In genomic region chr4:131356316-131356715, GRCm38 (mm10) we compare ENCODE assay signal across 14 mouse cellular contexts.
A peak's percentile ranks its signal among the peaks of the same experiment; 100 is the strongest.
DNase-seq lines count a peak whose midpoint lies in the region; ATAC-seq lines count a peak whose summit lies in the region.
"Had no signal": no experiment of that assay in that cellular context is flagged by ENCODE, and none has a peak within 500 bp of the region (broad histone marks: within the 10 kb centered on the region; RNA-seq: fewer than 3 reads in every experiment).

No protein-coding gene starts in this region.

- DNase-seq in embryonic facial prominence, embryonic 14.5 days (ENCODE audit: low spot score) = peak; percentile 27
- DNase-seq in embryonic facial prominence, embryonic 10.5 days (ENCODE audit: low spot score) = no peak
- peak; percentile 25 to 28 for DNase-seq in layer of hippocampus, adult 8-10 months (ENCODE audit: low spot score in 2 of 2)
- DNase-seq in layer of hippocampus, postnatal 25 days (ENCODE audit: extremely low spot score in 1 of 2, low spot score in 1 of 2) = no peak
- DNase-seq in layer of hippocampus, postnatal 10 days (ENCODE audit: low spot score in 2 of 2) = peak; percentile 27
- DNase-seq in right cerebral cortex, postnatal 14 days = peak; percentile 67
- DNase-seq in T-cell, adult 2 months (ENCODE audit: low spot score) = no peak
- DNase-seq: adrenal gland, postnatal 10 days; heart, adult 18-20 months; thymus, postnatal 36 days had no signal

- no peak overlapping the region for H3K4me3 ChIP-seq in embryonic facial prominence, embryonic 14.5 days (ENCODE audit: low read depth, low read length)
- no peak overlapping the region for H3K4me3 ChIP-seq in embryonic facial prominence, embryonic 10.5 days
- H3K4me3 ChIP-seq in hindbrain, embryonic 13.5 days = no peak overlapping the region
- H3K4me3 ChIP-seq: limb, embryonic 15.5 days had no signal

- H3K4me1 ChIP-seq in embryonic facial prominence, embryonic 14.5 days (ENCODE audit: control insufficient read depth, insufficient read depth, low read length) = no peaks in the 10 kb centered on the region
- H3K4me1 ChIP-seq in embryonic facial prominence, embryonic 10.5 days = no peaks in the 10 kb centered on the region
- no peaks in the 10 kb centered on the region for H3K4me1 ChIP-seq in hindbrain, embryonic 13.5 days (replicated peaks)
- H3K4me1 ChIP-seq: limb, embryonic 15.5 days had no signal

- no peaks in the 10 kb centered on the region for H3K36me3 ChIP-seq in embryonic facial prominence, embryonic 14.5 days (ENCODE audit: control insufficient read depth, insufficient read depth, low read length)
- H3K36me3 ChIP-seq in embryonic facial prominence, embryonic 10.5 days (replicated peaks) = no peaks in the 10 kb centered on the region
- H3K36me3 ChIP-seq in hindbrain, embryonic 13.5 days = no peaks in the 10 kb centered on the region
- H3K36me3 ChIP-seq: limb, embryonic 15.5 days had no signal

- H3K9ac ChIP-seq in embryonic facial prominence, embryonic 14.5 days (ENCODE audit: low read depth, low read length) = no peak overlapping the region
- H3K9ac ChIP-seq in hindbrain, embryonic 13.5 days = no peak overlapping the region
- H3K9ac ChIP-seq: hindbrain, embryonic 14.5 days; limb, embryonic 15.5 days had no signal

- 72% methylated on average over 12 of the region's 12 CpGs for WGBS in embryonic facial prominence, embryonic 14.5 days
- WGBS in embryonic facial prominence, embryonic 10.5 days = 88% methylated on average over 12 of the region's 12 CpGs
- 79% methylated on average over 12 of the region's 12 CpGs for WGBS in hindbrain, embryonic 13.5 days

- no peak overlapping the region for H3K4me2 ChIP-seq in embryonic facial prominence, embryonic 14.5 days (ENCODE audit: low read depth, low read length)
- no peak overlapping the region for H3K4me2 ChIP-seq in hindbrain, embryonic 13.5 days
- H3K4me2 ChIP-seq: hindbrain, embryonic 14.5 days; limb, embryonic 15.5 days had no signal

- H3K27ac ChIP-seq in embryonic facial prominence, embryonic 14.5 days (replicated peaks; ENCODE audit: low read depth, low read length) = no peak overlapping the region
- H3K27ac ChIP-seq in embryonic facial prominence, embryonic 10.5 days (replicated peaks) = no peak overlapping the region
- no peak overlapping the region; the same call in 1 of the 2 replicates for H3K27ac ChIP-seq in hindbrain, embryonic 13.5 days
- H3K27ac ChIP-seq: hindbrain, embryonic 14.5 days; limb, embryonic 15.5 days; macrophage had no signal

- no peak for ATAC-seq in embryonic facial prominence, embryonic 14.5 days (ENCODE audit: low read depth)
- ATAC-seq in hindbrain, embryonic 13.5 days (ENCODE audit: low FRiP score) = no peak

- no peaks in the 10 kb centered on the region for H3K9me3 ChIP-seq in embryonic facial prominence, embryonic 14.5 days (ENCODE audit: control insufficient read depth, low read length)
- no peaks in the 10 kb centered on the region for H3K9me3 ChIP-seq in embryonic facial prominence, embryonic 10.5 days
- no peaks in the 10 kb centered on the region for H3K9me3 ChIP-seq in hindbrain, embryonic 13.5 days
- H3K9me3 ChIP-seq: limb, embryonic 15.5 days had no signal

- no peaks in the 10 kb centered on the region for H3K27me3 ChIP-seq in embryonic facial prominence, embryonic 14.5 days (replicated peaks; ENCODE audit: control insufficient read depth, insufficient read depth, low read length)
- peaks cover 14% of the 10 kb centered on the region; the same call in 1 of the 2 replicates for H3K27me3 ChIP-seq in embryonic facial prominence, embryonic 10.5 days (replicated peaks; ENCODE audit: low read depth, poor library complexity, severe bottlenecking)
- H3K27me3 ChIP-seq in hindbrain, embryonic 13.5 days = no peaks in the 10 kb centered on the region
- H3K27me3 ChIP-seq: limb, embryonic 15.5 days had no signal

Comparison
In these comparisons a context has a peak if more than half of its experiments do, and no peak if none do; other contexts are left out.
1. DNase-seq: peak in embryonic facial prominence, embryonic 14.5 days (single experiment), layer of hippocampus, adult 8-10 months (2 of 2), layer of hippocampus, postnatal 10 days (2 of 2) and right cerebral cortex, postnatal 14 days (single experiment); none in embryonic facial prominence, embryonic 10.5 days (single experiment), layer of hippocampus, postnatal 25 days (0 of 2) and T-cell, adult 2 months (single experiment).